Mouse (Mus musculus) forebrain, postnatal 0 days (tissue): ENCODE measurements at regions not wholly inside any gene's neighbourhood (a gene's known extent, or its start where the extent isn't known, plus 50 kb on each side); places are given as distances from the start of the nearest gene placed in this dataset.
A peak's percentile ranks its signal among the peaks of the same experiment; 100 is the strongest.

Source experiments
- ATAC-seq: fragments of 200-750 bp; cut with Nextera tagmentation; 2 replicates; pipeline ENCODE4 v1.8.0; 2017; ENCODE audit warnings: mild to moderate bottlenecking, moderate library complexity
- DNase-seq: peaks from one replicate; pipeline ENCODE4 v3.0.0-alpha.2; 2015
- H3K27ac ChIP-seq: fragments of 300-500 bp; sonication (generic); 2 replicates; pipeline ENCODE4 v1.5.1; 2014; ENCODE audit warnings: low read depth, mild to moderate bottlenecking, antibody characterized with exemption, low read length, moderate library complexity, mixed read lengths
- H3K27me3 ChIP-seq: fragments of 300-500 bp; sonication (generic); 2 replicates; pipeline ENCODE4 v1.6.1; 2014; ENCODE audit warnings: mild to moderate bottlenecking, low read length, mixed read lengths; ENCODE audit not compliant: insufficient read depth
- H3K36me3 ChIP-seq: fragments of 300-500 bp; sonication (generic); 2 replicates; pipeline ENCODE4 v1.6.1; 2014; ENCODE audit warnings: mild to moderate bottlenecking, moderate library complexity; ENCODE audit not compliant: insufficient read depth
- H3K4me1 ChIP-seq: fragments of 300-500 bp; sonication (generic); 2 replicates; pipeline ENCODE4 v1.6.1; 2014; ENCODE audit warnings: antibody characterized with exemption; ENCODE audit not compliant: insufficient read depth
- H3K4me2 ChIP-seq: fragments of 300-500 bp; sonication (generic); 2 replicates; pipeline ENCODE4 v1.6.1; 2014; ENCODE audit warnings: low read depth, mild to moderate bottlenecking, moderate library complexity
- H3K4me3 ChIP-seq: fragments of 300-500 bp; sonication (generic); 2 replicates; pipeline ENCODE4 v1.5.1; 2014; ENCODE audit warnings: low read depth, low read length, mixed read lengths
- H3K9ac ChIP-seq: fragments of 300-500 bp; sonication (generic); 2 replicates; pipeline ENCODE4 v1.6.1; 2014; ENCODE audit warnings: mild to moderate bottlenecking
- H3K9me3 ChIP-seq: fragments of 300-500 bp; sonication (generic); 2 replicates; pipeline ENCODE4 v1.6.1; 2016; ENCODE audit warnings: low read length
- CTCF ChIP-seq: sonication (generic); IDR thresholded peaks from 2 replicates; pipeline ENCODE4 v1.5.1; 2016; ENCODE audit warnings: antibody characterized with exemption, control low read depth, low read depth
- WGBS: fragments of 180-500 bp; shearing (Covaris S2); extraction: QIAGEN DNeasy Blood & Tissue Kit; methylation state at CpG from one replicate; pipeline ENCODE4 v1.1.7; 2014; 5-methylcytosine and 5-hydroxymethylcytosine counted together

DNA sequence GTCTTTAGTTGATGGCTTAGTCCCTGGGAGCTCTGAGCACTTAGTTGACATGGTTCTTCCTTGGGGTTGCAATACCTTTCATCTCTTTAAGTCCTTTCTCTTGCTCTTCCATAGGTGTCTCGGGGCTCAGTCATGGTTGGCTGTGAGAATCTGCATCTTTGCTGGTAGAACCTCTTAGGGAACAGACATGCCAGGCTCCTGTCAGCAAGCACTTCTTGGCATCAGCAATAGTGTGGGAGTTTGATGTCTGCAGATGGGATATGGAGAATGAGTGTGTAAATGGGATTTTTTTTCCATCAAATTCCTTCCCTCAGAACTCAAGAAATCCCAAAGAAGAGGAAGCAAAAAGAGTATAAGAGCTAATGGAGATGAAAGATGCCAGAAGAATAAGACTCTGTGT, 1975.9 kb upstream of the Gm12353 start:
- H3K4me3 ChIP-seq = no peak overlapping the region
- H3K4me2 ChIP-seq = no peak overlapping the region
- H3K4me1 ChIP-seq = no peaks in the 10 kb centered on the region
- ATAC-seq (no peak), DNase-seq (no peak)
- H3K9ac ChIP-seq = no peak overlapping the region
- H3K9me3 ChIP-seq = no peaks in the 10 kb centered on the region
- no peaks in the 10 kb centered on the region for H3K36me3 ChIP-seq
- H3K27me3 ChIP-seq = no peaks in the 10 kb centered on the region
- 71% methylated on average over 1 of the region's 1 CpGs for WGBS
- H3K27ac ChIP-seq = no peak overlapping the region
- no peak for TF ChIP-seq CTCF

DNA sequence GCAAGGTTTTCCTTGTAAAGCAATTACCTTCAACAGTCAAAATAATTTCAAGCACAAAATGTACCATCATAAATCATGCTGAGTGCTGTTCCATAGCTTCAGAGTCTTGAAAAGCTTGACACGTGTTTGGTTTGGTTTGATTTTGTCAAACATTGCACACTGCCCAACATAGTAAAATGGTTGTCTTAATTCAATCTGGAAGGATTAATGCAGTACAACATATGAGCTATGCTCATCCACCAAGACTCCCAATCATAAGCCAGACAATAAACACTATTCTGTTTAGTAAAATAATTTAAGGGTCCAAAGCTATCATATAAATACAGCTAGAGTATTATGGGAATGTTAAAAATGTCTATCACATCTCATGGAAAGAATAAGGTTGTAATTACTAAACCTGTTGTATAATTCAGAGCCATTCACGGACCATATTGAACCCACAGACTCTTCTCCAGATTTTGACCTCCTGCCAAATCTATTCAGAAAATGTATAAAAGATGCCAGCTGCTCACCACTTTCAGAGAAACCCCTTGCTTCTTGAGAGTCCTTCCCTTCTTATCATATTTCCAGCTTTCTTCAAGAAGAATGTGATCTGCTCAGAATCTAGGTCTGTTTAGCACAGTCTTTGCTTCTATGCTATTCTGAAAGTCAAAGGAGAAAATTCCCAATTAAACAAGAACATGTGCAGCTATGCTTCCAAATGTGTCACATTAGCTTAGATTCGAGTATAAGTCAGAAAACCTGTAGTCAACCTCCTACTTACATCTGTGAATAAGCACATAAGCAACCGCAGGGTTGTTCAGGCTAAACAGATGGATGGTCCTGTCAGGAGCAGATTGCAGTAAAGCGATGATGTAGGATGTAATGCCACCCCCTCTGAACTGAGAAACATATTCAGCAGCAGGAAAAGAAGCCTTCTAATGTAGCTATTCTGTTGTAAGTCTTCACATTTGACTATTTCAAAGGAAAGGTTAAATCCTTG, 1969.4 kb upstream of the Gm12353 start:
- Histone ChIP-seq H3K4me1 (no peaks in the 10 kb centered on the region), H3K27ac (0 out of 2 replicates have a peak overlapping the region, but pooled peaks have one; percentile 10), H3K4me2 (no peak overlapping the region), H3K9me3 (no peaks in the 10 kb centered on the region), H3K36me3 (no peaks in the 10 kb centered on the region), H3K9ac (no peak overlapping the region), H3K4me3 (no peak overlapping the region), H3K27me3 (no peaks in the 10 kb centered on the region)
- TF ChIP-seq CTCF = no peak
- WGBS = 36% methylated on average over 5 of the region's 5 CpGs
- ATAC-seq (peak; percentile 92), DNase-seq (peak; percentile 56)

GRCm38 (mm10) chr4:17646712-17647111, 1958.5 kb upstream of the Gm12353 start:
- TF ChIP-seq CTCF = no peak
- Histone ChIP-seq H3K9ac (no peak overlapping the region), H3K27me3 (no peaks in the 10 kb centered on the region), H3K9me3 (no peaks in the 10 kb centered on the region), H3K27ac (no peak overlapping the region), H3K4me1 (no peaks in the 10 kb centered on the region), H3K36me3 (no peaks in the 10 kb centered on the region), H3K4me3 (no peak overlapping the region), H3K4me2 (no peak overlapping the region)
- ATAC-seq (no peak), DNase-seq (no peak)

DNA sequence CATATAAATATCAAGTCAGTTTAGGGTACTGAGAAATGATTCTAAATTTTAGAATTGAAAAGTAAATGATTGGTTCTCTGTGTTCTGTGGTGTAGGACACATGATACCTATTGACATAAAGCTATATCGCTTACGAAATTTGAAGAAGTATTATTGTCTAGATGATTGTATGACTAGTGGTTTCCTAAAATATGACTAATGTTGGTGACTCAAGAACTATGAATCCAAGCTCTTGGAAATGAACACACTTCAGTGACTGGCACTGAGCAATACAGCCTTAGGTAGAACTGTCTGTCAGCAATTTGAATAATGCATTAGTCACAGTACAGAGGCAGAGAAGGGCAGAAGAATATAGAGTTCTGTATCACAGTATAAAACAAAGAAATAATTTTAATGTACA, 1955.9 kb upstream of the Gm12353 start:
- WGBS = 98% methylated on average over 2 of the region's 2 CpGs
- no peak for ATAC-seq

DNA sequence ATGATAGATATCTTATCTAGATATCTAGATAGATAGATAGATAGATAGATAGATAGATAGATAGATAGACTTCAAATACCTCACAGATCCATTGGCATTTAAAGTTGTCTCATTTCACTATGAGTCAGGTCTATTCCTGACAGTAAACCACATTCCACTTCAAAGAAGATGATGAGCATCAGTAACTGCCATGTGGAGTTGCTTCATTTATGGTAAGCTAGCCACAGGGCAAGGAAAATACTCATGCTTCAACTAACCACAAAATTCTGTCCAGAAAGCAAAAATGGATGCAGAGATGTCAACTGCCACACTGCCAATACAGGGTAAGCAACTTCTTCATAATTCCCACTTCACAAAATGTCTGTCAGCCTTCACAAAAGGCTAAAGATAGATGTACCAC, 1951.7 kb upstream of the Gm12353 start:
- no peak for DNase-seq
- Histone ChIP-seq H3K9ac (no peak overlapping the region), H3K4me2 (no peak overlapping the region), H3K27ac (no peak overlapping the region), H3K36me3 (no peaks in the 10 kb centered on the region), H3K27me3 (no peaks in the 10 kb centered on the region), H3K4me1 (no peaks in the 10 kb centered on the region), H3K9me3 (no peaks in the 10 kb centered on the region), H3K4me3 (no peak overlapping the region)
- no peak for ATAC-seq
- TF ChIP-seq CTCF = no peak

More for the DNA sequence above, 1955.9 kb upstream of the Gm12353 start:
- no peaks in the 10 kb centered on the region for H3K4me1 ChIP-seq
- H3K4me3 ChIP-seq = no peak overlapping the region
- DNase-seq = no peak
- H3K36me3 ChIP-seq = no peaks in the 10 kb centered on the region
- H3K4me2 ChIP-seq = no peak overlapping the region
- no peak for TF ChIP-seq CTCF
- no peaks in the 10 kb centered on the region for H3K27me3 ChIP-seq
- no peaks in the 10 kb centered on the region for H3K9me3 ChIP-seq
- no peak overlapping the region for H3K27ac ChIP-seq
- no peak overlapping the region for H3K9ac ChIP-seq

GRCm38 (mm10) chr4:17667267-17667850, 1937.9 kb upstream of the Gm12353 start:
- H3K4me2 ChIP-seq = no peak overlapping the region
- H3K9ac ChIP-seq = no peak overlapping the region
- DNase-seq (no peak), ATAC-seq (no peak)
- H3K27ac ChIP-seq = no peak overlapping the region
- 78% methylated on average over 1 of the region's 1 CpGs for WGBS
- H3K27me3 ChIP-seq = no peaks in the 10 kb centered on the region
- H3K4me3 ChIP-seq = no peak overlapping the region
- no peak for TF ChIP-seq CTCF
- H3K36me3 ChIP-seq = no peaks in the 10 kb centered on the region
- H3K4me1 ChIP-seq = no peaks in the 10 kb centered on the region
- H3K9me3 ChIP-seq = no peaks in the 10 kb centered on the region
